Mouse (Mus musculus): ENCODE results near the gene Stra6.

The Stra6 gene

GRCm38 (mm10) chr9:58128926-58129413 is 65.4 kb downstream of the Stra6 start:
- no peak for DNase-seq (ENCODE audit: low read depth in 1 of 2, low spot score in 2 of 2)

- no peak for DNase-seq (ENCODE audit: low read depth in 1 of 2, low spot score in 2 of 2)
These were observed 65.9 kb downstream of the Stra6 start for GRCm38 (mm10) chr9:58129508-58129907.

- no peak for DNase-seq (ENCODE audit: low read depth in 1 of 2, low spot score in 2 of 2)
These were observed 67.3 kb downstream of the Stra6 start for GRCm38 (mm10) chr9:58130909-58131308.

- DNase-seq (ENCODE audit: low read depth in 1 of 2, low spot score in 2 of 2) = no peak
These were observed 68.1 kb downstream of the Stra6 start for GRCm38 (mm10) chr9:58131735-58132134.

- DNase-seq (ENCODE audit: low read depth in 1 of 2, low spot score in 2 of 2) = no peak
These were observed 70.6 kb downstream of the Stra6 start for GRCm38 (mm10) chr9:58133893-58134884.

GRCm38 (mm10) chr9:58134906-58135305 is 71.3 kb downstream of the Stra6 start:
- no peak for DNase-seq (ENCODE audit: low read depth in 1 of 2, low spot score in 2 of 2)

GRCm38 (mm10) chr9:58135921-58136321 is 72.3 kb downstream of the Stra6 start:
- DNase-seq (ENCODE audit: low read depth in 1 of 2, low spot score in 2 of 2) = no peak

- no peak for DNase-seq (ENCODE audit: low read depth in 1 of 2, low spot score in 2 of 2)
These were observed 76.4 kb downstream of the Stra6 start for GRCm38 (mm10) chr9:58139947-58140346.

- DNase-seq (ENCODE audit: low read depth in 1 of 2, low spot score in 2 of 2) = no peak
These were observed 79.8 kb downstream of the Stra6 start for GRCm38 (mm10) chr9:58143419-58143818.

GRCm38 (mm10) chr9:58144664-58145063 is 81.1 kb downstream of the Stra6 start:
- DNase-seq (ENCODE audit: low read depth in 1 of 2, low spot score in 2 of 2) = no peak

GRCm38 (mm10) chr9:58145417-58145816 is 81.8 kb downstream of the Stra6 start:
- DNase-seq (ENCODE audit: low read depth in 1 of 2, low spot score in 2 of 2) = no peak

GRCm38 (mm10) chr9:58148806-58149205 is 85.2 kb downstream of the Stra6 start:
- no peak for DNase-seq (ENCODE audit: low read depth in 1 of 2, low spot score in 2 of 2)

GRCm38 (mm10) chr9:58150733-58151361 is 87.3 kb downstream of the Stra6 start:
- no peak for DNase-seq (ENCODE audit: low read depth in 1 of 2, low spot score in 2 of 2)

- no peak for DNase-seq (ENCODE audit: low read depth in 1 of 2, low spot score in 2 of 2)
These were observed 89.5 kb downstream of the Stra6 start for GRCm38 (mm10) chr9:58153095-58153494.

GRCm38 (mm10) chr9:58155366-58155765 is 91.8 kb downstream of the Stra6 start:
- no peak for DNase-seq (ENCODE audit: low read depth in 1 of 2, low spot score in 2 of 2)

GRCm38 (mm10) chr9:58156819-58157560 is 93.4 kb downstream of the Stra6 start:
- no peak for DNase-seq (ENCODE audit: low read depth in 1 of 2, low spot score in 2 of 2)

- no peak for DNase-seq (ENCODE audit: low read depth in 1 of 2, low spot score in 2 of 2)
These were observed 94.2 kb downstream of the Stra6 start for GRCm38 (mm10) chr9:58157838-58158237.

GRCm38 (mm10) chr9:58158541-58159311 is 95.1 kb downstream of the Stra6 start:
- DNase-seq (ENCODE audit: low read depth in 1 of 2, low spot score in 2 of 2) = no peak

- DNase-seq (ENCODE audit: low read depth in 1 of 2, low spot score in 2 of 2) = no peak
These were observed 96.3 kb downstream of the Stra6 start for GRCm38 (mm10) chr9:58159855-58160254.

GRCm38 (mm10) chr9:58160315-58160714 is 96.7 kb downstream of the Stra6 start:
- DNase-seq (ENCODE audit: low read depth in 1 of 2, low spot score in 2 of 2) = no peak

- no peak for DNase-seq (ENCODE audit: low read depth in 1 of 2, low spot score in 2 of 2)
These were observed 98.6 kb downstream of the Stra6 start for GRCm38 (mm10) chr9:58162173-58162572.
